Mouse (Mus musculus): Measurements from ENCODE around the gene Pxdc1. TPM values are rescaled to one million over a fixed set of nuclear protein-coding genes. Genes with fewer than 3 reads are reported as not detected.

Pxdc1 gene
- polyA plus RNA-seq, 2 experiments from 2014 or later, result 0.33 TPM; not detected in 1

Other genes with a start within 250 kb of the Pxdc1 start
- gene Fam50b, start 81.4 kb upstream of the Pxdc1 start, polyA plus RNA-seq (2017; shearing (Covaris generic)), result not detected
- gene Prpf4b, start 221.8 kb upstream of the Pxdc1 start, polyA plus RNA-seq (2017; shearing (Covaris generic)), result 100 to 1,000 TPM in 1 of 2 experiments, 10 to 100 TPM in 1; 84.7 to 111 TPM